Mouse (Mus musculus): ENCODE measurements around the gene Dcaf5.

DNA sequence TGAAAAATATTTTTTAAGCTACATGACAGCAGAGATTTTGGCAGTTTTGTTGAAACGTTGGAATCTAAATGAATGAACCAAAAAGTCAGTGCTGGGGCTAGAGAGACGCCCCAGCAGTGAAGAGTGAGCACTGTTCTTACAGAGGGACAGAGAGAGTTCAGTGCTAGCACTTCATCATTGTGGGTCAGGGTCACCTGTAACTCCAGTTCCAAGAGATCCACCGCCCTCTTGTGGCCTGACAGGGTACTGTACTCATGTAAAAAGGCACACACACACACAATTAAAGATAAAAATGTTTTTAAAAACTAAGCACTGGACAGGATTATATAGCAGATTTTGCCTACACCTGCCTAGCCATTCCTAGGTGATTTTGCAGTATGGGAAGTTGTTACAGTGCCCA is 29.8 kb downstream of the Dcaf5 start:
- TF ChIP-seq CTCF (IDR thresholded peaks at IDR 0.05; ENCODE audit: low read depth, low read length) (peak; percentile 67; the same call in 1 of the 2 replicates), POLR2A (IDR thresholded peaks at IDR 0.05; ENCODE audit: borderline replicate concordance, low read depth, low read length) (no peak)

All from bone marrow macrophage, adult 2 months (primary cell).